Mouse (Mus musculus) kidney, postnatal 0 days (tissue): Measurements from ENCODE around the gene Atp6v0b. TPM values are rescaled to one million over a fixed set of nuclear protein-coding genes. Genes with fewer than 3 reads are reported as not detected.

ENCODE experiments used
- ATAC-seq: fragments of 200-750 bp; cut with Nextera tagmentation; replicated peaks from 2 replicates; pipeline ENCODE4 v1.8.0; 2017; ENCODE audit warnings: low read depth, moderate number of reproducible peaks, moderate TSS enrichment, moderate library complexity; ENCODE audit not compliant: low FRiP score
- DNase-seq: peaks from one replicate; pipeline ENCODE4 v3.0.0-alpha.2; 2016; ENCODE audit warnings: low spot score
- H3K27ac ChIP-seq: fragments of 300-500 bp; sonication (generic); 2 replicates; pipeline ENCODE4 v1.5.1; 2014; ENCODE audit warnings: mild to moderate bottlenecking
- H3K27me3 ChIP-seq: fragments of 300-500 bp; sonication (generic); 2 replicates; pipeline ENCODE4 v1.6.1; 2014; ENCODE audit warnings: low read length, mixed read lengths; ENCODE audit not compliant: insufficient read depth
- H3K36me3 ChIP-seq: fragments of 300-500 bp; sonication (generic); 2 replicates; pipeline ENCODE4 v1.6.1; 2014; ENCODE audit warnings: low read length, mixed read lengths; ENCODE audit not compliant: insufficient read depth
- H3K4me1 ChIP-seq: fragments of 300-500 bp; sonication (generic); replicated peaks from 2 replicates; pipeline ENCODE4 v1.6.1; 2014; ENCODE audit warnings: antibody characterized with exemption, low read length, mixed read lengths; ENCODE audit not compliant: insufficient read depth
- H3K4me2 ChIP-seq: fragments of 300-500 bp; sonication (generic); 2 replicates; pipeline ENCODE4 v1.6.1; 2014; ENCODE audit warnings: mild to moderate bottlenecking, low read length, moderate library complexity, mixed read lengths
- H3K4me3 ChIP-seq: fragments of 300-500 bp; sonication (generic); replicated peaks from 2 replicates; pipeline ENCODE4 v1.5.1; 2014; ENCODE audit warnings: low read depth, low read length
- H3K9ac ChIP-seq: fragments of 300-500 bp; sonication (generic); 2 replicates; pipeline ENCODE4 v1.6.1; 2014; ENCODE audit warnings: low read depth, low read length
- H3K9me3 ChIP-seq: fragments of 300-500 bp; sonication (generic); replicated peaks from 2 replicates; pipeline ENCODE4 v1.6.1; 2016; ENCODE audit warnings: low read length, inconsistent platforms, mixed read lengths
- CTCF ChIP-seq: IDR thresholded peaks from 2 replicates; pipeline ENCODE4 v1.5.1; 2016; ENCODE audit warnings: antibody characterized with exemption, low read depth, mild to moderate bottlenecking, moderate library complexity
- WGBS: fragments of 180-500 bp; shearing (Covaris S2); extraction: QIAGEN DNeasy Blood & Tissue Kit; methylation state at CpG from one replicate; pipeline ENCODE4 v1.1.7; 2014; 5-methylcytosine and 5-hydroxymethylcytosine counted together
- polyA plus RNA-seq: library from polyadenylated mRNA; unstranded; fragments of >200 nt; fragmentation: Nextera tagmentation; extraction: Ambion mirVana; gene quantifications from 2 replicates; pipeline ENCODE4 v1.2.1, GENCODE M21; 2015

Gene Atp6v0b
- polyA plus RNA-seq, 1 experiment from 2014 or later: 374 TPM

DNA sequence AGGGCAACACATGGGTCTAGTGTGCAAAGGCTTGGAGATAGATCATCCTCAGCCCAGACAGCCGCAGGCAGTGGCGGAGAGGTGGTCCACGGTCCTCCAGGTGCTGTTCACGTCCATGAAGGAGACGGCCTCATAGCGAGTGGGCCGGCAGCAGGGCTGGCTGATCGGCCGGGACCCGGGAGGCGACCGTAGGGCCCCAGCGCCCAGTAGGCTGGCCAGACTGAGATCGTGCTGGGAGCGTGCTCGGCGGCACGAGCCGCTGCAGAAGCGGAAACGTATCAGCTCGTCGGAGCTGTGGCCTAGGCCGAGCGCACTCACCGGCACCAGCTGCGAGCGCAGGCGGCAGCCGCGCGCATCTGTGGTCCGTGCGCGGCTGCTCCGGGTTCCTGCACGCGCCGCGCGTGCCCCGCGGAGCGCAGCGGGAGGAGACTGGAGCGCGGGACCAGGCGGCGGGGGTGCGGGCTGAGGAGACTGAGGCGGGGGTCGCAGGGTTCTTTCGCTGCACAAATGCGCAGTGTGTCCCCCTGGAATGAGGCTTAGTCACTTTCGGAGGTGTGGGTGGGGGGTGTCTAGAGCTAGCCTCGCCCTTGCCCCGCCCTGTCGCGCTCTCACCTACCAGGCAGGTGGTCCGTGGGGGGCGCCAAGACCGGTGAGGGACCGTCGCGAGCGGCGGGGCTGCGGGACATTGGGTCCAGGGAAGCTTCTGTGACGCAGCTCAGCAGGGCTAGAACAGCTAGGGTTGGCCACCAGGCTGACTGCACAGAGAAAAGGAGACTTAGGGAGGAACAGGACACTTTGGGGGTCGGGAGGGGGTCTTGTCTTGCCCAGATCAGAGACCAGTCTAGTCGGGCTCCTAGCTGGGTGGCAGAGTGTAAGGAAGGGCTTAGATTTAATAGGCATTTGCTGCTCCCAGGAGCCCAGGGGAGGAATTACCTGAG, 39.7 kb upstream of the Atp6v0b start:
- Histone ChIP-seq H3K36me3 (no peaks in the 10 kb centered on the region), H3K27ac (no peak overlapping the region), H3K9ac (peak overlapping the region; percentile 35; the same call in 1 of the 2 replicates), H3K4me2 (peak overlapping the region; percentile 89), H3K27me3 (peaks cover 20% of the 10 kb centered on the region), H3K4me1 (peaks cover 7% of the 10 kb centered on the region), H3K4me3 (peak overlapping the region; percentile 45), H3K9me3 (no peaks in the 10 kb centered on the region)
- no peak for TF ChIP-seq CTCF
- 4% methylated on average over 64 of the region's 71 CpGs for WGBS
- DNase-seq (no peak), ATAC-seq (no peak)

DNA sequence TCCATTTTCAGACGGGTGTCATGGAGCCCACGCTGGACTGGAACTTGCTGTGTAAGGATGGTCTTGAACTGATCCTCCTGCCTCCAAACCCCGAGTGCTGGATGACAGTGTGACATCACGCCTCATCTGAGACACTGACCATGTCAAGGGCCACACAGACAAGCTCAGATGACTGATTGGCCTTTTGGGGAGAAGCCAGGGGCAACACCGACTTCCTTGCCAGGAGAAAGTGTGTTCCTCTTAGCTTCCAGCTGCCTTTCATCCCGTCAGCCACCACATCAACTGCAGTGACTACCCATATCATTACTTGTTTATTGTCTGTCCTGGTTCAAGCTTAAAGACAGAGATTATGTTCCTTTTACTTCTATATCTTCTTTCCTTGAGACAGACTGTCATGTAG, 37.8 kb upstream of the Atp6v0b start:
- Histone ChIP-seq H3K27ac (no peak overlapping the region), H3K9ac (no peak overlapping the region), H3K4me1 (peaks cover 7% of the 10 kb centered on the region), H3K4me2 (no peak overlapping the region), H3K36me3 (no peaks in the 10 kb centered on the region), H3K27me3 (peaks cover 20% of the 10 kb centered on the region), H3K9me3 (no peaks in the 10 kb centered on the region), H3K4me3 (no peak overlapping the region)
- TF ChIP-seq CTCF: no peak
- WGBS: 67% methylated on average over 5 of the region's 6 CpGs
- ATAC-seq: no peak
- DNase-seq: no peak

DNA sequence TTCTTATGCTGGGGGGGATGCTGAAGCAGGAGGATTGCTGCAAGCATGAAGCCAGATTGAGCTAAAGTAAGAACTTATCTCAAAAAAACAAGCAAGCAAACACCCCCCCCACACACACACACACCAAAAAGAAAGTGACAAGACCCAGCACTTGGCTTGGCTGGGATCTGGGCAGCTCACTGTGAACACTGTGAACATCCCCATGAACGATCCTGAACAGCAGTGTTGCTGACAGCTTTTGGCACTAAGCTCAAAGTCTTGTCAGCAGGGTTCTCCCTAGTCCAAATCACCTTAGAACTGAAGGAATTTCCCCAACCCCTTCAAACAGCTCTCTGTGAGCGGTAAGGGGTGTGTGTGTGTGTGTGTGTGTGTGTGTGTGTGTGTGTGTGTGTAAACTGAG, 36.3 kb upstream of the Atp6v0b start:
- Histone ChIP-seq H3K27me3 (peaks cover 20% of the 10 kb centered on the region), H3K4me1 (peaks cover 6% of the 10 kb centered on the region), H3K4me3 (no peak overlapping the region), H3K9ac (no peak overlapping the region), H3K36me3 (no peaks in the 10 kb centered on the region), H3K27ac (no peak overlapping the region), H3K9me3 (no peaks in the 10 kb centered on the region), H3K4me2 (no peak overlapping the region)
- ATAC-seq: no peak
- TF ChIP-seq CTCF: no peak
- 71% methylated on average over 2 of the region's 2 CpGs for WGBS
- DNase-seq: no peak

DNA sequence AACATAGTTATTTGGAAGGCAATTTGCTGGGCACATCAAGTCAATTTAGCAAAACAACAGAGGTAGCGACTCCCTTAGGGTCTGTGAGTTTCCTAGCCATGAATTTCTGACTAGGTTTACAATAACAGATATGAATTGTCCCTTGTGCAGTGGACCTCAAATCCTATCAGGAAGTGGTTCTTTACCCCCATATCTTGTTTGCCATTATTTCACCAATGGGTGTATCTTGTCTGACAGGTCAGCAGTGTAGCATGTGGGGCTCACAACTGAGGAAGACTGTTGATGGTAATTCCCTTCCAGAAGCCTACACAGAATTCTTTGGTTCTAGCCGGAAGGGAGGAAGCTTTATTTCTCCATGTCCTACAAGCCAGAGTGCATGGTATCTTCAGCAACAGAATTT, 34.2 kb upstream of the Atp6v0b start:
- Histone ChIP-seq H3K27ac (no peak overlapping the region), H3K4me3 (no peak overlapping the region), H3K9me3 (no peaks in the 10 kb centered on the region), H3K27me3 (peaks cover 7% of the 10 kb centered on the region), H3K9ac (no peak overlapping the region), H3K36me3 (no peaks in the 10 kb centered on the region), H3K4me2 (no peak overlapping the region), H3K4me1 (no peaks in the 10 kb centered on the region)
- 82% methylated on average over 2 of the region's 2 CpGs for whole genome bisulfite sequencing
- ATAC-seq (no peak), DNase-seq (no peak)
- TF ChIP-seq CTCF: no peak

DNA sequence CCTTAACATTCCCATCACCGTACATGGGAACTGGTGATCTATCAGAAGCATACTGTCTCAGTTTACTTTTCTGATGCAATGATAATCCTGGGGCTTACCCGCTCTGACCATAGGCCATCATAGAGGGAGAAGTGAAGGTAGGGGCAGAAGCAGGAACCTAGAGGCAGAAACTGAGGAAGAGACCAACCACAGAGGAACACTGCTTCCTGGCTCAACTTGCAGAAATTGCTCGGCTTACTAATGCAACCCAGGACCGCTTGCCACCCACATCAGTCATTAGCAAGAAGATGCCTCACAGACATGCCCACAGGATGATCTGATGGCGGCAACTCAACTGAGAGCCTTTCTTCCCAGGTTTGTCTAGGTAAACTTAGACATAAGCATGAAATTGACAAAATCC, 31.6 kb upstream of the Atp6v0b start:
- 83% methylated on average over 5 of the region's 5 CpGs for WGBS
- H3K4me1 ChIP-seq: peaks cover 6% of the 10 kb centered on the region
- H3K36me3 ChIP-seq: no peaks in the 10 kb centered on the region
- H3K4me3 ChIP-seq: no peak overlapping the region
- TF ChIP-seq CTCF: no peak
- ATAC-seq (no peak), DNase-seq (no peak)
- H3K9ac ChIP-seq: no peak overlapping the region
- H3K4me2 ChIP-seq: no peak overlapping the region
- no peaks in the 10 kb centered on the region for H3K27me3 ChIP-seq
- no peak overlapping the region for H3K27ac ChIP-seq
- no peaks in the 10 kb centered on the region for H3K9me3 ChIP-seq

DNA sequence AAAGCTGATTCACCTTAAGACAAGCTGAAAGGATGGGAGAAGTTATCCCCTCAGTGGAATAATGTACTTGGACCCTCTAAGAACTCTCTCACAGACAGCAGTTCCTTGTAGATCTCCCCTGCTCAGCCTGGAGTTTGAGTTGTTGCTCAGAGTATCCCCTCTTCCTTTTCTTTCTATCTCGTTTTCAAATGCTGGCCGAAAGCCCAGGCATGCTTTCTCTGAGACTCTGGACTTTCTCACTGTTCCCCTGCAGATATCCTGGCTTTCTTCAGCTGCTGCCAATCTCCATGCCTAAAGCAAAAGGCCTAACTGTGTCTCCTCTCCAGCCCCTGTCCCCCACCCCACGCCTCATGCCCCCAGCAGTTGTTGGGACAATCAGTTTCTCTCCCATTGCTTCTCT, 31.1 kb upstream of the Atp6v0b start:
- H3K36me3 ChIP-seq: no peaks in the 10 kb centered on the region
- H3K27me3 ChIP-seq: no peaks in the 10 kb centered on the region
- DNase-seq: no peak
- no peak overlapping the region for H3K4me2 ChIP-seq
- 71% methylated on average over 3 of the region's 3 CpGs for WGBS
- no peaks in the 10 kb centered on the region for H3K9me3 ChIP-seq
- H3K4me3 ChIP-seq: no peak overlapping the region
- H3K4me1 ChIP-seq: peaks cover 10% of the 10 kb centered on the region
- H3K27ac ChIP-seq: no peak overlapping the region
- no peak for TF ChIP-seq CTCF
- ATAC-seq: no peak
- no peak overlapping the region for H3K9ac ChIP-seq
